Mouse (Mus musculus) forebrain, postnatal 0 days (tissue): ENCODE measurements around the gene Zfp277. TPM values are rescaled to one million over a fixed set of nuclear protein-coding genes. Genes with fewer than 3 reads are reported as not detected.

ENCODE experiments used
- ATAC-seq: fragments of 200-750 bp; cut with Nextera tagmentation; 2 replicates; pipeline ENCODE4 v1.8.0; 2017; ENCODE audit warnings: mild to moderate bottlenecking, moderate library complexity
- DNase-seq: peaks from one replicate; pipeline ENCODE4 v3.0.0-alpha.2; 2015
- H3K27ac ChIP-seq: fragments of 300-500 bp; sonication (generic); 2 replicates; pipeline ENCODE4 v1.5.1; 2014; ENCODE audit warnings: low read depth, mild to moderate bottlenecking, antibody characterized with exemption, low read length, moderate library complexity, mixed read lengths
- H3K27me3 ChIP-seq: fragments of 300-500 bp; sonication (generic); 2 replicates; pipeline ENCODE4 v1.6.1; 2014; ENCODE audit warnings: mild to moderate bottlenecking, low read length, mixed read lengths; ENCODE audit not compliant: insufficient read depth
- H3K36me3 ChIP-seq: fragments of 300-500 bp; sonication (generic); 2 replicates; pipeline ENCODE4 v1.6.1; 2014; ENCODE audit warnings: mild to moderate bottlenecking, moderate library complexity; ENCODE audit not compliant: insufficient read depth
- H3K4me1 ChIP-seq: fragments of 300-500 bp; sonication (generic); 2 replicates; pipeline ENCODE4 v1.6.1; 2014; ENCODE audit warnings: antibody characterized with exemption; ENCODE audit not compliant: insufficient read depth
- H3K4me2 ChIP-seq: fragments of 300-500 bp; sonication (generic); 2 replicates; pipeline ENCODE4 v1.6.1; 2014; ENCODE audit warnings: low read depth, mild to moderate bottlenecking, moderate library complexity
- H3K4me3 ChIP-seq: fragments of 300-500 bp; sonication (generic); 2 replicates; pipeline ENCODE4 v1.5.1; 2014; ENCODE audit warnings: low read depth, low read length, mixed read lengths
- H3K9ac ChIP-seq: fragments of 300-500 bp; sonication (generic); 2 replicates; pipeline ENCODE4 v1.6.1; 2014; ENCODE audit warnings: mild to moderate bottlenecking
- H3K9me3 ChIP-seq: fragments of 300-500 bp; sonication (generic); 2 replicates; pipeline ENCODE4 v1.6.1; 2016; ENCODE audit warnings: low read length
- CTCF ChIP-seq: sonication (generic); IDR thresholded peaks from 2 replicates; pipeline ENCODE4 v1.5.1; 2016; ENCODE audit warnings: antibody characterized with exemption, control low read depth, low read depth
- WGBS: fragments of 180-500 bp; shearing (Covaris S2); extraction: QIAGEN DNeasy Blood & Tissue Kit; methylation state at CpG from one replicate; pipeline ENCODE4 v1.1.7; 2014; 5-methylcytosine and 5-hydroxymethylcytosine counted together
- polyA plus RNA-seq: library from polyadenylated mRNA; unstranded; fragments of >200 nt; fragmentation: Nextera tagmentation; extraction: Ambion mirVana; gene quantifications from 2 replicates; pipeline ENCODE4 v1.2.1, GENCODE M21; 2015
- total RNA-seq: library from RNA; depleted of rRNA; stranded (reverse); fragments of >200 nt; gene quantifications from 2 replicates; pipeline ENCODE4 v1.2.3, GENCODE M21; 2014

Gene Zfp277
- total and polyA plus RNA-seq, 2 experiments from 2014 or later = 30.7 to 31.8 TPM

GRCm38 (mm10) chr12:40471649-40472399 lies 26.1 kb upstream of the Zfp277 start:
- Histone ChIP-seq H3K36me3 (no peaks in the 10 kb centered on the region), H3K4me3 (no peak overlapping the region), H3K27me3 (no peaks in the 10 kb centered on the region), H3K4me1 (peaks cover 9% of the 10 kb centered on the region), H3K9ac (no peak overlapping the region), H3K9me3 (no peaks in the 10 kb centered on the region), H3K27ac (no peak overlapping the region), H3K4me2 (no peak overlapping the region)
- DNase-seq (no peak), ATAC-seq (no peak)
- TF ChIP-seq CTCF = no peak
- 54% methylated on average over 11 of the region's 11 CpGs for WGBS

GRCm38 (mm10) chr12:40469009-40469408 lies 23.3 kb upstream of the Zfp277 start:
- Histone ChIP-seq H3K4me1 (peaks cover 13% of the 10 kb centered on the region), H3K4me2 (no peak overlapping the region), H3K27me3 (no peaks in the 10 kb centered on the region), H3K9me3 (no peaks in the 10 kb centered on the region), H3K36me3 (no peaks in the 10 kb centered on the region), H3K4me3 (no peak overlapping the region), H3K9ac (no peak overlapping the region), H3K27ac (no peak overlapping the region)
- TF ChIP-seq CTCF = no peak
- DNase-seq = no peak
- no peak for ATAC-seq
- WGBS = 75% methylated on average over 5 of the region's 5 CpGs

- ATAC-seq = peak; percentile 59
- Histone ChIP-seq H3K27me3 (no peaks in the 10 kb centered on the region), H3K9ac (no peak overlapping the region), H3K4me3 (no peak overlapping the region), H3K4me1 (peaks cover 12% of the 10 kb centered on the region), H3K27ac (no peak overlapping the region), H3K9me3 (no peaks in the 10 kb centered on the region), H3K36me3 (no peaks in the 10 kb centered on the region), H3K4me2 (no peak overlapping the region)
- TF ChIP-seq CTCF = no peak
- 80% methylated on average over 4 of the region's 4 CpGs for WGBS
- no peak for DNase-seq
Measured at GRCm38 (mm10) chr12:40468235-40468634, 22.5 kb upstream of the Zfp277 start.

GRCm38 (mm10) chr12:40464282-40464681 lies 18.6 kb upstream of the Zfp277 start:
- H3K27ac ChIP-seq = no peak overlapping the region

GRCm38 (mm10) chr12:40463828-40464227 lies 18.1 kb upstream of the Zfp277 start:
- DNase-seq (no peak), ATAC-seq (no peak)
- Histone ChIP-seq H3K9me3 (no peaks in the 10 kb centered on the region), H3K36me3 (no peaks in the 10 kb centered on the region), H3K27me3 (no peaks in the 10 kb centered on the region), H3K4me1 (peaks cover 13% of the 10 kb centered on the region; the same call in 1 of the 2 replicates), H3K4me2 (no peak overlapping the region), H3K4me3 (no peak overlapping the region), H3K27ac (no peak overlapping the region), H3K9ac (no peak overlapping the region)
- no peak for TF ChIP-seq CTCF
- WGBS = 61% methylated on average over 2 of the region's 2 CpGs

More at GRCm38 (mm10) chr12:40464282-40464681, 18.6 kb upstream of the Zfp277 start:
- Histone ChIP-seq H3K9me3 (no peaks in the 10 kb centered on the region), H3K4me3 (no peak overlapping the region), H3K4me2 (no peak overlapping the region), H3K27me3 (no peaks in the 10 kb centered on the region), H3K4me1 (peaks cover 13% of the 10 kb centered on the region; the same call in 1 of the 2 replicates), H3K36me3 (no peaks in the 10 kb centered on the region), H3K9ac (no peak overlapping the region)
- no peak for TF ChIP-seq CTCF
- WGBS = 44% methylated on average over 6 of the region's 6 CpGs
- no peak for DNase-seq
- peak; percentile 64 for ATAC-seq

GRCm38 (mm10) chr12:40462693-40463235 lies 17.1 kb upstream of the Zfp277 start:
- H3K9ac ChIP-seq = no peak overlapping the region
- H3K27ac ChIP-seq = no peak overlapping the region; the same call in 1 of the 2 replicates
- DNase-seq = no peak
- H3K27me3 ChIP-seq = no peaks in the 10 kb centered on the region
- 0 out of 2 replicates have a peak, but pooled peaks have one; percentile 41 for ATAC-seq
- H3K4me1 ChIP-seq = peaks cover 13% of the 10 kb centered on the region; the same call in 1 of the 2 replicates
- no peak overlapping the region for H3K4me3 ChIP-seq
- H3K9me3 ChIP-seq = no peaks in the 10 kb centered on the region
- no peak for TF ChIP-seq CTCF
- H3K36me3 ChIP-seq = no peaks in the 10 kb centered on the region
- no peak overlapping the region for H3K4me2 ChIP-seq
- WGBS = 33% methylated on average over 7 of the region's 7 CpGs

- WGBS = 79% methylated on average over 6 of the region's 6 CpGs
- Histone ChIP-seq H3K4me3 (no peak overlapping the region), H3K9ac (no peak overlapping the region), H3K9me3 (no peaks in the 10 kb centered on the region), H3K36me3 (no peaks in the 10 kb centered on the region), H3K27me3 (no peaks in the 10 kb centered on the region), H3K27ac (no peak overlapping the region), H3K4me2 (no peak overlapping the region), H3K4me1 (peaks cover 13% of the 10 kb centered on the region; the same call in 1 of the 2 replicates)
- TF ChIP-seq CTCF = no peak
- DNase-seq (no peak), ATAC-seq (no peak)
Measured at GRCm38 (mm10) chr12:40459673-40460265, 14.1 kb upstream of the Zfp277 start.
